Mouse (Mus musculus): ENCODE data around the gene Pard6b. TPM values are rescaled to one million over a fixed set of nuclear protein-coding genes. Genes with fewer than 3 reads are reported as not detected.
"Not testable (repeated sequence)": the region's sequence is repeated elsewhere in the genome, so short reads cannot be mapped to it uniquely, and the experiment has no call there.

The Pard6b gene
- total RNA-seq, 2 experiments from 2014 or later = 0.43 to 0.62 TPM

- DNase-seq = no peak
Measured at GRCm38 (mm10) chr2:168100008-168100407, 19.2 kb downstream of the Pard6b start.

- no peak for DNase-seq
Measured at GRCm38 (mm10) chr2:168101805-168102204, 21.0 kb downstream of the Pard6b start.

DNA sequence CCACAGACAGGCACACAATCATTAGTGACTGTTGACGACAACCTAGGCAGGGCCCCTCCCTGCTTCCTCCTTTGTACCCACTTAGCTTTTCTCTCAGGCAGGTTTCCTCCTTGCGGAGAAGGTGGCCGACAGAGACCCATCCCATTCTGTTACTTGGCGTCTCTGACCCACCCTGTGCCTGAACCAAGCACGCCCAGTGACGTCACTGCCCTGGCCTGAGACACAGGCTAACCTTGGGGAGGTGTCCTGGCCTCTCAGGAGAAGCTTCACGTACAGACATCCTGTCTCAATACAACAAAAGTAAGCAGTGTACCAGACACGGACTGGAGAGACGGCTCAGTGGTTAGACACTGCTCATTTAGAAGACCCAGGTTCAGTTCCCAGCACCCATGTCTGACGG, 22.5 kb downstream of the Pard6b start:
- no peak for DNase-seq

- no peak for DNase-seq
Measured at GRCm38 (mm10) chr2:168104375-168105144, 23.8 kb downstream of the Pard6b start.

DNA sequence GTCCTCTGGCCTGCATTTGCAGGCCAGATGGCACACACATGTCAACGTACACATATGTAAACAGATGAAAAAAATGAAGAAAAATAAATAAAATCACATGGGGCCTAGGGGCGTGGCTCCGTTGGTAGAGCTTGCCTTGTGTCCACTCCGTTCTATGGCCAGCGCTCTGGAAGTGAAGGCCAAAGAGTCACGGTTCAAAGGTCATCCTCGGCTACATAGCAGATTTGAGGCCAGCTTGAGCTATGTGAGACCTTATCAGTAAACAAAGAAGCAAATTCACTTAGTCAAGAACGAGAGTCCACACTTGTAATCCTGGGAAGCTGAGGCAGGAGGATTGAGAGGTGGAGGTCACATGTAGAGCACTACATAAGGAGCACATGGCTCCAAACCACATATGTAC, 24.5 kb downstream of the Pard6b start:
- DNase-seq = no peak

GRCm38 (mm10) chr2:168106701-168107178, 25.9 kb downstream of the Pard6b start:
- DNase-seq = peak; percentile 85

DNA sequence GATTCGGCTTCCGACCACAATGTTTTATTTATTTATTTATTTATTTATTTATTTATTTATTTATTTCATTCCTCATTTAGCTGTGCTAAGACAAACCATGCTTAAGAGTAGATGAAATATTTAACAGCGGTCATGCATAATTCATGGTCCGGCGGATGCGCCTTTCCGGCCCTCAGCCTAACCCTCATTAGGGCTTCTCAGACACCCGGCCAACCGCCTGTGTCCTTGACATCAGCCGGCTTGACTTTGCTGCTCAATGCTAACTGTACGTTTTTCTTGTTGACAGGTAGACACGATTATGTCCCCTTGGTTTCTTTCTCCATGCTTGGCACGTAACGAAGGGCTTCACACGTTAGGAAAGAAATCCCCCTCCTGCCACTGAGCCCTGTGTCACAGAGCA, 26.6 kb downstream of the Pard6b start:
- no peak for DNase-seq

GRCm38 (mm10) chr2:168107901-168108300, 27.1 kb downstream of the Pard6b start:
- DNase-seq = not testable (repeated sequence)

DNA sequence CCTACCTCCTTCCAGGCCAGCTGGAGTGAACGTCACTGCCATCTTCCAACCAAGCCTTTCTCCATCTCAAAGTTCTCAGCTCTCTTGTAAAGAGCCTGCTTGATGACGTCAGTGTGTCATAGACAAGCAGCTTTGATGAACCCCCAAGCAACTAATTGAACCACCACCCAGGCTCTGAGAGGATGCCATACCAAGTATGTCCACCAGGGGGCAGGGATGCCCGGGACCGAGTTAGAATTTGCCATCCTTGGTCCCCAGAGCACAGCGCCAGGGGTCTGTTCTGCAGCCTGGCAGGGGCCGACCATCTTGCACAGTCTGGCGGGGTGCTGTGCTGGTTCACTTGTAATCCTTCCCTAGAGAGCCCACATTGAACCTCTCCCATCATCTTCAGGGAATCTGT, 31.1 kb downstream of the Pard6b start:
- DNase-seq = peak; percentile 28

- DNase-seq = no peak
Measured at GRCm38 (mm10) chr2:168113263-168113662, 32.5 kb downstream of the Pard6b start.

DNA sequence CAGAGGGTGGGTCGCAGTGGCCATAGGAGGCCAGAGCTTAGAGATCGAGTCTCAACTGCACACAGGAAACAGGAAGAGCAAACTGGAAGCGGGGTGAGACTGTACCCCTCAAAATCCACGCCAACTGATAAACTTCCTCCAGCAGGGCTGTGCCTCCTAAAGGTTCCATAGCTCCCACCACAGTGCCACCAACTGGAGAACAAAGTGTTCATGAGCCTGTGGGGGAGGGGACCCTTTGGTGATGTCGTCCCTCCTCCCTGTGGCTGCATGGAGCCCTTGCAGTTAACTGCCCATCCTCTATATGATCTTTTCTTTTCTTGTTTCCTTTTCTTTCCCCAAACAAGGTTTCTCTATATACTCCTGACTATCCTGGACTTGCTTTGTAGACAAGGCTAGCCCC, 32.9 kb downstream of the Pard6b start:
- DNase-seq = no peak

- peak; percentile 67 for DNase-seq
Measured at GRCm38 (mm10) chr2:168114699-168115350, 34.0 kb downstream of the Pard6b start.

DNA sequence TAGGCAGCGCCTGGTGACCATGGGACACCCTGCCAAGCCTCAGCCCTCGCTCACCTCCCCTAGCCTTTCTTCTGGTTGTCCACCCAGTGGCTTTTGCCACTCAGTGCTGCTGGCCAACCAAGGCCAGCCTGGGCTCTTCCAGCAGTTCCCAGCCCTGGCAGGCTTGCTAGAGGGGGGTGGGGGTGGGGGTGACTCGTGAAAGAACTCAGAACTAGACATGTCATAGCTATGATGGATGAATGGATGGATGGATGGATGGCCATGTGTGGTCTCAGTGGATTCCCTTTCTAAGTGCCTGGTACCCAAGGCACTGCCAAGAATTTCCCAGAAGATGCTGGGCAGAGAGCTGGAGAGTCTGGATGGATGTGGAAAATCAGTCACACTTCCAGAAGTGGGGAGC, 35.0 kb downstream of the Pard6b start:
- no peak for DNase-seq

DNA sequence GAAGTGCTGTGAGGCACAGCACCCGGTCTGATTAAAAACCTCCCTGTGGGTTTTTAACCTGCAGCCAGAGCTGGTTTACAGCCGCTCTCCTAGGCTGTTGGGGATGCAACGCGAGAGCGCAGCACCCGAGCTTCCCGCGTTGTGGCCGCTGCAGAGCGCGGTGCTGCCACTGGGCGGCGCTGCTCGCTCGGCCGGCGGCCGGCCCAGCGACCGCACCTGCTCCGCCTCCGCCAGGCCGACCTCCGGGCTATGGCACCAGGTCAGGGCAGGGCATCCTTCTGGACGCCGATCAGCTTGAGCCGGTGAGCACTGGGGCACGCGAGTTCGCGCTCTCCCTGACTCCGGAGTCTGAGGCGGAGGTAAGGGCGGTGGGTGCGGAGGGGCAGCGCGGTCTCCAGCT, 36.3 kb downstream of the Pard6b start:
- DNase-seq = no peak

DNA sequence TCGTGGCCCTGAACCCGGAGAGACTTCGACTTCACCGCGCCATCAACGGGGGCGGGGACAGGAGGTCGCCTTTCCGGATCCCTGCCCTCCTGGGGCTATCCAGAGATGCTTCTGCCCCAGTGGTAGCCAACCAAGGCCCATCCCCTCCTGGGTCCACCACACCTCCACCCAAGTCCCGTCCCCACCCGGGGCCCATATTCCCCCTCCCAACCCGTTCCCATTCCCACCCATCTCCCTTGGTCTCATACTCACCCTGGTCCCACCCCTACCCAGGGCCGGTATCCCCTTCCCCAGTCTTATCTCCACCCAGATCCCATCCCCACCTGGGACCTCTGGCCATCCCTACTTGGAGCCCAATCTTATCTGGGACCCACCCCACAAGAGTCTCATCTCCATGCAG, 36.7 kb downstream of the Pard6b start:
- no peak for DNase-seq

DNA sequence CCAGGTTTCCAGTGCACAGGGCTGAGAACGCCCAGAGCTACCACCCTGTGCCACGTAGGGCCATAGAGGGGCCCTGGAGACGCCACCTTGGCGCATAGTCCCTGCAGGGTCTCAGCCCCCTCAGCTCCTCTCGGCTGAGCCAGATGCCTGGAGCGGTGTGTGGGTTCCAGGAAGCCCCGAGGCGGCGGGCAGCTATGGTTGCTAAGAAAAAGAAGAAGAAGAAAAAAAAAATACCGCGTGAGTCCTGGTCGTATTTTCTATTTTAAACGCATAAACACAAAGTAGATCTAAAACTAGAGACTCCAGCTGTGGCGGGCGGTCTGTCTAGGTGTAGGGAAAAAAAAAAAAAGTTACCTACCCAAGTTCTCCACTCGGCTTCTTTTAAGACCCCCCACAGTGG, 37.2 kb downstream of the Pard6b start:
- DNase-seq = no peak

- no peak for DNase-seq
Measured at GRCm38 (mm10) chr2:168118456-168118855, 37.7 kb downstream of the Pard6b start.

DNA sequence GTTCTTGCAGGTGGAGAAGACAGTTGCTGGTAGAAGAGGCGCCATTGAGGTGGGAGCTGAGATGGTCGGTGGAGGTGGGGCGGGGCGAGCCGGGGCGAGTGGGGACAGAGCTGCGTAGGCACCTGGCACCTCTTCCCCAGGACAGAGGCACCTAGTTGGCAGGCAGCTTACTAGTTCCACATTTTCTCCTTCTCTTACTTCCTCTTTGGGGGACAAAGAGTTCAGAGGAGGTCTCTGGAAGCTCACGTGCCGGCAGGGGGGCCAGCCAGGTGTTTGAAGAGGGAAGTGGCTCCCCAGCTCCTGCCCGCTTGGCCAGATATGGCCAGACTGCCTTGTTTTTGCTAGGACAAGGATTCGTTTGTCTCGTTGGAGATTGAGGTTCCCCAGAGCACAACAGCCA, 38.3 kb downstream of the Pard6b start:
- DNase-seq = no peak

GRCm38 (mm10) chr2:168120906-168121305, 40.1 kb downstream of the Pard6b start:
- no peak for DNase-seq

GRCm38 (mm10) chr2:168123652-168124051, 42.8 kb downstream of the Pard6b start:
- no peak for DNase-seq

GRCm38 (mm10) chr2:168125288-168126089, 44.7 kb downstream of the Pard6b start:
- DNase-seq = no peak

DNA sequence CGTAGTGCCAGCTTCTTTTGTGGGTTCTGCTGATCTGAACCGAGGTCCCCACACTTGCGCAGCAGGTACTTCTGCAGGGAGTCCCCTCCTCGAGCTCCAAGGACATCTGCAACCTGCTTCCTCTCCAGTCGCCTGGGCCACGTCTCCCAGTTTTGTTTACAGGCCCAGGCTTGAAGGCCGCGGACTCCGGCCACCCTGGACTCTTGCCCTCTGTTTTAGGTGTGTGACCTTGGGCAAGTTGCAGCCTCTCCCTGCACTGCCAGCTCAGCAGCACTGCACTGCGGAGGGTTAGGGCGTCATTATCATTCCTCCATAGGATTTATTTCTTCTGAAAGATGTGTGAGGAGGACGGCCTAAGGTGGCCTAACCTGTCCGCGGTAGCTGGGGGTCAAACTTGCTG, 47.0 kb downstream of the Pard6b start:
- DNase-seq = no peak

Data from gastrocnemius, postnatal 25 days (tissue).